Mouse (Mus musculus) spleen, postnatal 10 days (tissue): ENCODE data around the gene Dnajc11.

Experiments
- DNase-seq, 2 experiments: peaks; one replicate each; pipeline ENCODE4 v3.0.0; 2021 to 2022; ENCODE audit warnings: low spot score in 2 of 2

Dnajc11 gene

DNA sequence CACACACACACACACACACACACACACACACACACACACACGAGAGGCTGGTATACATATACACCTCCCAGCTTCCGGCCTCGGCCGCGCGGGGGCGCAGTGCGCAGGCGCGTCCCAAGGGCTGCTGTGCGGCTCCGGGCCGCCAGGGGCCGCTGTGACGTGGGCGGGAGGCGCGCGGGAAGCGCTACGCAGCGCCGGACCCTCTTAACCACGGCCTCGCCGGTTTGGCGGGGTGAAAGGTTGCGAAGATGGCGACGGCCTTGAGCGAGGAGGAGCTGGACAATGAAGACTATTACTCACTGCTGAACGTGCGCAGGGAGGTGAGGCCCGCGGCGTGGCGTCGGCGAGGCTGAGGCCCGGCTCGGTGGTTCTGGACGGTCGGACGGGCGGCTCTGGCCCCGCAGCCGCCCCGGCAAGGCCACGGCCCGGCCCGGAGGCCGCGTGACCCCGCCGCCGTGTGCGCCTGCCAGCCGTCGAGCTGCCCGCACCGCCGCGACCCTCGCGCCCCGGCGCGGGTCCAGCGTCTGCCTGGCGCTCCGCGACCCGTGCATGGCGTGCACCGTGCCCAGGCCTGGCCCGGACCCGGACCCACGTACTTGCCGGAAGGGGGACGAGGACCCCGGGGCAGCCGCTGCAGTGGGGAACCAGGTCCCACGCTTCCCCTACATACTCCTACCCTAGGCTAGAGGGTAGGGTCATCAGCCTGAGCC is at the start of gene Dnajc11:
Dnajc11 (plus strand) TSS at position 187 of the 710 bp plus-strand sequence.
- DNase-seq: peak; percentile 93 to 99

DNA sequence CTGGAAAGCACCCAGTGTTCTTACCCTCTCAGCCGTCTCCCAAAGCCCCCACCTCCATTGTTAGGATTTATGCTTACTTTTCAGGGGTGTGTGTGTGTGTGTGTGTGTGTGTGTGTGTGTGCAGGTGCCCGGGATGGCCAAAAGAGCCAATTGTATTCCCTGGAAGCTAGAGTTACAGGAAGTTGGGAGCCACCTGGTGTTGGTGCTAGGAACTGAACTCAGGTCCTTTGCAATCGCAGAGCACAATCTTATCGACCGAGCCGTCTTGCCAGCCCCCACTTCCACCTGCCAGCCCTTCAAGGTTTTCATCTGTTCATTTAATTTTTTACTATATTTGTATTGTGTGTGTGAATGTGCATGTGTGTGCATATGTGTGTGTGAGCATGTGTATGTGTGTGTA is 40.2 kb upstream of the Dnajc11 start:
- DNase-seq: no peak

DNA sequence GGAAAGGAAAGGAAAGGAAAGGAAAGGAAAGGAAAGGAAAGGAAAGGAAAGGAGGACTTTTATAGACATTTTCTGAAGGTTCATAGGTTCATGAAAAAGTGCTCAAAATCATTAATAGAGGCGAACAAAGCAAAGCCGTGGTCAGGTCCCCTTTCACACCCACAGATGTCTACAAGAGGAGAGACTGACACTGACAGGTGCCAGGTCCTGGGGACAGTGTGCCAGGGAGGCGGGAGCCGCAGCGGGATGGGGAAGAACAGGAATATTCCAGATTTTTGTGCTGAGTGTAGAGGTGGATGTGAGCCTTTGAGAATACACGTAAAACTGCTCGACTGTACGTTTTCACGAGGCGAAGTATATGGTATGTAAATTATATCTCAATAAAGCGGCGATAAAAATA is 38.6 kb upstream of the Dnajc11 start:
- DNase-seq: no peak

DNA sequence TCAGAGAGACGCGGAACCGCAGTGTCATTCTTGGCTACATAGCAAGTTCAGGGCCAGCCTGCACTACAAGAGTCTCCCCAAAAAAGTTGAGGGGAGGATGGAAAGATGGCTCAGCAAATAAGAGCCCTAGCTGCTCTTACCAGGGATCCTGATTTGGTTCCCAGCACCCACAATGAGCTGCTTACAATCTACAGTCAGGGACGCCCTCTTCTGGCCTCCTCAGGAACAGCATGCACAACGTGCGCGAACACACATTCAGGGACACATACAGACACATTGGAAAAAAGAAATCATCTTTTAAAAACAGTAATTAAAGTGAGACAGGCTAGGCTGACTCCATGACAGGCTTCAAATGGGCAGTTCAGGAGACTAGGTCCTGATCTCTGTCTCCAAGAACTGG is 37.9 kb upstream of the Dnajc11 start:
- DNase-seq: no peak

DNA sequence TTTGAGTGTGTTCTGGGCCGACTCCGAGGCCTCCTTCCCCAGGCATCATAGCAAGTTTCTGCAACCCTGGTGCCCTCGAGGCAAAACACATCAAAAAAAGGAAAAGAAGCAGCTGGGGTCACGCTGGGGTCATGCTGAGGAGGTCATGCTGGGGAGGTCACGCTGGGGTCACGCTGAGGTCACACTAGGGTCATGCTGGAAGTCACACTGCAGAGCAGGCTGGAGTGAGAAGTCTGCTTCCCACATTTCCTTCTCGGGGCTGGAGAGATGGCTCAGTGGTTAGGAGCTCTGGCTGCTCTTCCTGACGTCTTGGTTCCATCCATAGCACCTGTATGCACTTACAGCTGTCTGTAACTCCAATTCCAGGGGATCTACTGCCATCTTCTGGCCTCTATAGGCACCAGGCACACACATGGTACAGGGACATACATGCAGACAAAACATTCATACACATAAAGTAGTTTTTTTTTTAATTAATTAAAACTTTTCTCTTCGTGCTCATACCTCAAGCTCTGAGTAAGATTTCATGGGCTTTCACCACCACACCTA is 36.3 kb upstream of the Dnajc11 start:
- no peak for DNase-seq

DNA sequence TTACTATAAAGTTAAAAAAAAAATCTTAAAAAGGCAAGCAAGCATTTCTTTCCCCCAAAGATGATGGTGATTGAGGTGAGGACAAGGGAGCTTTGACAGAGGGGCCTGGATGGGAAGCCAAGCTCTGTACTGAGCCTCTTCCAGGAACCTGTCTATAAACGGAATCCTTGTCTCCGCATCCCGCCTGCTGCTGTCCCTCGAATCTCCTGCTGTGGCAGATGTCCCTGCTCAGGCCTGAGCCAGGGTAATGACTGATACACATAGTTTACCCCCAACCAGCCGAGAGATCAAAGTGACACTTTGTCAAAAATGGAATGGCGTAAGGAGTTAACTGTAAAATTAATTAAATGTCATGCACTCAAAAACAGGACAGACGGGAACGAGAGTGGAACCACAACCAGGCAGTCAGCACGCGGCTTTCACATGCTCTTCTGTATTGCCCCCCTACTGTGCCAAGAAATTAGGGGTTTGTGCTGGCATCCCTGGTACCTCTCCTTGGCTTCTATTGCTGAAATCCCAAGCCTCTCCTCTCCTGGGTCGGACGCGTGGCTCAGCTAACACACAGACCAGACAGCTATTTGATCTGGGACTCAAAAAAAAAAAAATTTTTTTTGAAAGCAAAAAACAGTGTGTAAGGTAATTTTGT is 34.8 kb upstream of the Dnajc11 start:
- DNase-seq: no peak

DNA sequence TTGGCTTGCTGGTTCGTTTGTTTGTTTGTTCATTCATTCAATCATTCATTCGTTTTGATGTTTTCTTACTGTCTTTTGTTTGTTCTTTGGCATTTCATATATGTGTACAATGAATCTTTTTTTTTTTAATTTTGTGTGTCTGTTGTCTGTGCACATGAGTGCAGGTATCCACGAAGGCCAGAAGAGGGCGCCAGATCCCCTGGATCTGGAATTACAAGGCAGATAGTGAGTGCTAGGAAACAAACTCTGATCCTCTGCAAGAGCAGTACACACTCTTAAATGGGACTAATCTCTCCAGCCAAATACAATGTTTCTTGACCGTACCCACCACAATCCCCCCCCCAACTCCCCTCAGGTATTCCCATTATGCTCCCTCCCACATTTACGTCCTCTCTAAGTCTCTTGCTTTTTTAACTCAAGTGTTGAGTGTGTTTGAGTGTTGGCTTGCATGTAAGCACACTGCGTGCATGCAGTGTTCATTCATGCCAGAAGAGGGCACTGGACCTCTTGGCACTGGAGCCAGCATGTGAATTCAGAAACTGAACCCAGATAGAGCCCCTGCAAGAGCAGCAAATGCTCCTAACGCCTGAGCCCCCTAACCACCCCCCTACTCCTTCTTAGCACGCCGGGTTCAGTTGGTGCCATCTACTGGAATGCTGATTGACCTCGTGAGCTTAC is 33.6 kb upstream of the Dnajc11 start:
- DNase-seq: no peak

DNA sequence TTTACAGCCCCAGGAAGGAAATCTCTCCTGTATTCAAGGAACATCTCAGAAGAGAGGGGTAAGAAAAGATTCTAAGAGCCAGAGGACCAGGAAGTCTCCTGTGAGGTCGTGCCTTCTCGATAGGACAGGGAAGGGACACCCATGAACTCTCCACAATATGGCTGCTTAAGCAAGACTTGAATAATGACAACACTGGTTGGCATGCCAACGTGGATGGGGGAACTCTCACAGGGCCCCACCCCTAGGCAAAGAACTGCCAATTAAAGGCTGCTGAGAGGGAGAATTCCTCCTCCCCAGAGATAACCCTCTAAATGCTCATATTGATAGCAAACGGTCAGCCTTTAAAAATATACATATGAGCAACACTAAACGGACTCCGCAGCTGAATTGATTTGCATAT is 32.8 kb upstream of the Dnajc11 start:
- no peak for DNase-seq

DNA sequence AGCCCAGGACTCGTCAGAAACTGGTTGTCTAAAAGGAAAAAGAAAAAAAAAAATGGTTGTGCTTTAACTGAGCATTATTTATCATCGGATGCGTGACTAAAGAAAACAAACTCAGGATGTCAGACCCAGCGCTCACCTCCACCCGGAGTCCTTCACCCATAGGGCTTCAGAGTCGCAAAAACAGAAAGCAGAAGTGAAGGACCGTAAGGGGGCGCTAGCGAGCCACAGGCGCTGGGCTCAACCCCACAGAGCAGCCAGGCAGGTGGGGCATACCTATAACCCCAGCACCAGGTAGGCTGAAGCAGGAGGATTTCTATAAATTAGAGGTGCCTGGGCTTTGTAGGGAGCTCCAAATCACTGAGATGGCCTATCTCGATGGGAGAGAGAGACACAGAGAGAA is 32.1 kb upstream of the Dnajc11 start:
- DNase-seq: peak in 1 of 2 experiments; percentile 50

DNA sequence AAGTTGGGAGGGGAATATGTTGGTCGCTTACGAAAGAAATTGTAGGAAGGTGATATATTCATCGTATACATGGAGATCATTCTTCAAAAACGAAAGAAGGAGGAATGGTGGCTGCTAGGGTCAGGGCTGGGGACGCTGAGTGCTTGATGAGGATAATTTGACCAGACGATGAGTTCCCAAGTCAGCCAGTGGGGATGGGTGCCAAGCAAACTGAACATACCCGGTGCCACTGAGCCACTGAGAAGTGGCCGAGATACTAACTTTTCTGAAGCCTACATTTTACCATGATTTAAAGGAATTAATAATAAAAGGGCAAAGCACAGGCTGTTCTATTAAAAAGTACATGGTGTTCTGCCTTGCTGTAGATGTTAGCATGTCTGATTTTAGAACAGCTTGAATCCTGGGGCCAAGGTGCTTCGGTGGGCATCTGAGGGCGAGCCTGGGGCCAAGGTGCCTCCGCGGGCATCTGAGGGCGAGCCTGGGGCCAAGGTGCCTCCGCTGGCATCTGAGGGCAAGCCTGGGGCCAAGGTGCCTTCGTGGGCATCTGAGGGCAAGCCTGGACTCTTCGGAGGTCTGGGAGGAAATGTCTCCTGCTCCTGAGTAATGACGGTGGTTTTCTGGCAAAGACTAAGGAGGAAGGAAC is 31.3 kb upstream of the Dnajc11 start:
- no peak for DNase-seq

DNA sequence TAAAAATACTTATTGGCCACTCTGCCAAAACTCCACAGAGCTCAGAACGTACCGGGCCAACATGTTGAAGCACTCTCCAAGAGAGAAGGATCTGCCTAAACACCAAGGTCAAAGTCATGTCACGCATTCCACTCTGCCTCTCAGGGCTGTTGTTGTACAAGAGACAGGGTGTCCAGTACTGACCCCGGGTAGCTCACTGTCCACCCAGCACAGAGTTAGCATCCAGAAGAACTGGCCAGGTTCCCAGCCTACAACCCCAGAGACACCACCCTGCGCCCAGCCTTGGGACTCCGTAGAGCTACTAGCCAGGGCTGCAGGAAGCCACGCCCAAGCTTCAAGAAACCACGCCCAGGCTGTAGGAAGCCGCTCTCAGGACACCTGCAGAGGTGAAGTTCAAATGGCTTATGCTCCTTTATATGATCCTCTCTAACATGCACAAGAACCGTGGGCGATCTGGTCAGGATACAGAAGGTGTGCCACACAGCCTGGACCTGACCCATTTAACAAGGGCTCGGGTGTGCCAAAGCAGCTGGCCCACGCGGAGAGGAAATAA is 30.7 kb upstream of the Dnajc11 start:
- peak in 1 of 2 experiments; percentile 28 for DNase-seq

DNA sequence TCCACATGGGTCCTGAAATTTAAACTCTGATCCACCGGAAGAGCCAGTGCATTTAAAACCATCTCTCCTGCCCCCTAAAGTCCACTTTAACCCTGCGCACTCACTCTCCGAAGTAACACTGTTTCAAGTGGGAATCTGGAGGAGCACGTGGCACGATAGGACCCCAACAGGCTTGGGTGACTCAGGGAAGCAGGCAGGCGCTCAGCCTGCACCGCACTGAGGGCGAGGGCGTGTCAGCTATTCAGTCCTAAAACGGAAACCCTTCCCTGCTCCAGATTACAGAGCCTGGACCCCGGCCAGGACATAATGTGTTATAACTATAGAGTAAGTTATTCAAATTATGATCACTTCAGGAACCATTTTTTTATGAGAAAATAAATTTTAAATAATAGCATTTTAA is 29.4 kb upstream of the Dnajc11 start:
- DNase-seq: no peak

DNA sequence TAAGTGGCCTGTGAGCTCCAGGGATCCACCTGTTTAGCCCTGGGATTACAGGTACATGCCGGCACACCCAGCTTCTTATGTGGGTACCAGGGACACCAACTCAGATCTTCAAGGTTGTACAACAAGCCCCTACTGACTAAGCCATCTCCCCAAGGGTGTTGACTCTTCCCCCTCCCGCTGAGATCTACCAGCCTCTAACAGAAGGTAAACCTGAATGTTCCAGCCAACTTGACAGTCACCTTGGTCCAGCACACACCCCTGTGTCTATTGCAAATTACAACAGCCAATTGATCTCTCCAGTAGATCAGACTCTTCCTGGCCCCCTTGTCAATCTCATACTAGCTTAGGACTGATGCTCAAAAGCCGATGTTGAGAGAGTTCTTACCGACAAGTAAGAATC is 27.9 kb upstream of the Dnajc11 start:
- no peak for DNase-seq

DNA sequence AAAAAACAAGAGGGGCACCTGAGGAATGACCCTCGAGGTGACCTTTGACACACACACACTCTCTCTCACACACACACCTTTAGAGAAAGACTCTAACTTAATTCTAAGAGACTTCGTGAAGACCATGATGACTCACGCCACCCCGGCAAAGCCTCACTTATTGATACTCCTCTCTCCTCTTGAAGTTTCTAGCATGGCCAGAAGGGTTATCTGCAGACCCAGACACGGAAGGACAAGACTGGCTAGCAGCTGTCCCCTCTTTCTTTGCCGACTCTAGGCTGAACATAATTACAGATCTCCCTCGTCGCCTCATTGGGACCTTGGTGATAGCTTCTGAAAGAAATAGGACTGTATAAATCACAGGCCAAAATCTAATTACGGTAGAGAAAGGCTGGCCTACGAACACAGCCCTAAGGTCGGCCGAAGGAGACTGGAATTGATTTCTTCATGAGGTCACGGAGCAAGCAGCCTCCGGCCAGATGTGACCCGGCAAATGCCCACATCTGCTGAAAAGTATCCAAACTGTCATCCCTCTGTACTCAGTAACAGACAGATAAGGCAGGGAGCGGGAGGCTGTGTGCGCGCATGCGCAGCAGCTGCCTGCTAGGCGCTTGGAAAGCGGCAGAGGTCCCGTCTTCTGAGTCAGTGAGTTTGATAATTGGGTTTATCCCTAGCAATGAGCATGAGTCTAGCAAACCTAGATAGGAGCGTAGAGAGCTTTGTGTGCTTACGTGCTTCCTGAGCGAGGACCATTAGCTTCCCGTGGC is 25.7 kb upstream of the Dnajc11 start:
- no peak for DNase-seq

DNA sequence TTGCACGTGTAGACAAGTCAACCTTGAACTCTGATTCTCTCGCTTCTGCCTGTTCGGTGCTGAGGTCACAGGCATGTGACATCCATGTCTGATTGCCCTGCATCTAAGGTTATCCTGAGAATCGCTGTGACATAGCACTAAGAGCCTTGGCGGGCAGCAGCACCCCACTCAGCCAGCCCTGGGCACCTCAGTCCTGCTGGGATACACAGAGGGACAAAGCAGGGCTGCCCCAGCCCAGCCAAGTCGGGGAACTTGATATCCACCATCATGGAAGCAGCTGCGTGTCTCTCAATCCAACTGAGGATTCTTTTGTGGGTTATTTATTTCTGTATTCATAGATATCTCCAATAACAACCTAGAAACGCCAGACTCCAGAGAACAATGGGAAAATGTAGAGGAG is 24.7 kb upstream of the Dnajc11 start:
- DNase-seq: no peak

DNA sequence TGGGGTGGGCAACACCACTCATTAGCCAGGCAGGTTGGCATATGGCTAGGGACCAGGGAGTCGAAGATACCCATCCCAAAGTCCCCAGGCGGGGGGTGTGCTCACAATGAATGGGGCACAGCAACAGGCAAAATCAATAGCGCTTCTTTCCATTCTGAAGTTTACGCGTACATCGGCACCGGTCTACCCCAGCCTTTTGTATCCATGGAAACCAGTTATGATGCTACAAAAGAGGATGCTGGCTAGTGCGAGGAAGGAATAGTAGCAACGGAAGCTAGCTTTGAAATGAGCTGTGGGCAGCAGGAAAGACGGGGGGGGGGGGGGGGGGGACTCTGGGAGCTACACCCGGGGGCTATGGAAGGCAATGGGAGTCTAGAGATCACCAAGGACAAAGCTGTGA is 17.2 kb upstream of the Dnajc11 start:
- DNase-seq: no peak

DNA sequence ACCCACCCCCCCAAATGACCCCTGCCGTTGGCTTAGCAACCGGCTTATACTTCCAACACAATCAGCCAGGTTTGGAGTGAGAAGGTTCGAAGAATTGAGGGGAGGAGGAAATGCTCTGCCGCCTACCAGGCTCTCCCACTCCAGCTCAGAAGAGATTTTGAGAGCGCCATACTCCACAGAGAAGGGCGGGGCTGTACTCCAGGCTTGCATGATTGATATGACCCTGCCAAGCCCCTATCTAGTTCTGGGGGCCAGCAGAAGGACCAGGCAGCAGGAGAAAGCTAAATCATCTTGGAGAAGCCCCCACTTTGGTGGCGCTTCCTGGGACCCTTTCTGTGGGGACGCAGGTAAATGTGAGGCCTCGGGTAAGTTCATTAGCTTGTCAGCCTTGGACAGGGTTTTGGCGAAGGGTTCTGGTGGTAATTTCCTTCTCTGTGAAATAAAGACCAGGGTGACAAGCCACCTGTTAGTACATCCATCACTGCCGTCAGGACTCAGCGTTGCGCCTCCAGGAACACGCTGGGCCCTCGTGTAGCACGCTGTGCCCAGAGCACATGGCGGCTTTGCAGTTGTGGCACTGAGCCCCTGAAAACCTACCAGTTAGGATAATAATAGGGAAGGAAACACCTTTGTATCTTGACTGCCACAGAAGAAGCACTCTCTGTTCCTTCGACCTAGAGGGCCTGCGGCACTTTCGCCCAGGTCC is 14.2 kb upstream of the Dnajc11 start:
- DNase-seq: no peak

DNA sequence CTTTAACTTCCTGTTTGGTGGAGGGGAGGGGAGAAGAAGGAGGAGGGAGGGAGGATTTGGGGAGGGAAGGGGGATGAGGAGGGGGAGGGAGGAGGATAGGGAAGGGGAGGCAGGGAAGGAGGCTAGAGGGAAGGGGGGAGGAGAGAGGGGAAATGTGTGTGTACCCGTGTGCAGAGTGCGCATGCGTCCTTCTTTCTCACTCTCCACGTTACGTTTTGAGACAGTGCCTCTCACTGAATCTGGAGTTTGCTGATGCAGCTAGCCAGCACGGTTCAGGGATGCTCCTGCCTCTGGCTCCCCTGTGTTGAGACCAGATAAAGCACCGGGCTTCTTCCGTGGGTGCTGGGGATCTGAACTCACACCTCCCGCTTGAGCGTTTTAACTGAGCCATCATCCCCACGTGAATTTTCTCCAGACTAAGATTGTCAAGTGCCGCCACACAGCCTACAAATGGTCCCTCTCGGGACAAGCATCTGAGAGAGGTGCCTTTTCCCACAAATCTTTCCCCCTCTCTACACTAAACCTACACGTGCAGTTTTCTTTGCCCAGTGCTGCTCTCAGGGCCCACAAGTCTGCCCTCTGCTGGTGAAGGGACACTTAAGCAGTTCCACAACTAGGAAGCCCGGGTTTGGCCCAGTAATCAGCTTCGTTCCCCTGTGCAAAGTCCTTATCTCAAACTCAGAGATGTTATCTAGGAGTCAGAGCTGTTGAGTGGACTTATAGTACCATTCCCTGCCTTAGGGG is 13.4 kb upstream of the Dnajc11 start:
- peak; percentile 15 to 61 for DNase-seq

DNA sequence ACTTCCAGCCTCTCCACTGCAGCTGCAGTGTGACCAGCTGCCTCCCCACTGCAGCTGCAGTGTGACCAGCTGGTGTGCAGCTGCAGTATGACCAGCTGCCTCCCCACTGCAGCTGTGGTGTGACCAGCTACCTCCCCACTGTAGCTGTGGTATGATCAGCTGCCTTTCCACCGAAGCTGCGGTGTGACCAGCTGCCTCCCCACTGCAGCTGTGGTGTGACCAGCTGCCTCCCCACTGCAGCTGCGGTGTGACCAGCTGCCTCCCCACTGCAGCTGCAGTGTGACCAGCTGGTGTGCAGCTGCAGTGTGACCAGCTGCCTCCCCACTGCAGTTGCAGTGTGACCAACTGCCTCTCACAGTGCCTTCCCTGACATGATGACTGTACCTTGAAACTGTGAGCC is 11.4 kb upstream of the Dnajc11 start:
- no peak for DNase-seq
